Mouse (Mus musculus) CD4-positive, CD25-positive, alpha-beta regulatory T cell, adult 2 months (primary cell): Measurements from ENCODE around the gene Ctnnbip1.
A peak's percentile ranks its signal among the peaks of the same experiment; 100 is the strongest.
"Not testable (repeated sequence)": the region's sequence is repeated elsewhere in the genome, so short reads cannot be mapped to it uniquely, and the experiment has no call there.

Experiments
- DNase-seq: peaks from one replicate; pipeline ENCODE4 v3.0.0-alpha.2; 2012; ENCODE audit warnings: low read depth, low spot score

Gene Ctnnbip1

GRCm38 (mm10) chr4:149586783-149587595 is 69.0 kb downstream of the Ctnnbip1 start:
- DNase-seq: peak; percentile 24

- DNase-seq: no peak
Measured at GRCm38 (mm10) chr4:149587596-149588168, 69.6 kb downstream of the Ctnnbip1 start.

GRCm38 (mm10) chr4:149590200-149590599 is 72.2 kb downstream of the Ctnnbip1 start:
- DNase-seq: peak; percentile 20

- DNase-seq: no peak
Measured at GRCm38 (mm10) chr4:149591486-149591885, 73.5 kb downstream of the Ctnnbip1 start.

- no peak for DNase-seq
Measured at GRCm38 (mm10) chr4:149594913-149595581, 77.0 kb downstream of the Ctnnbip1 start.

- DNase-seq: no peak
Measured at GRCm38 (mm10) chr4:149597641-149598208, 79.7 kb downstream of the Ctnnbip1 start.

- no peak for DNase-seq
Measured at GRCm38 (mm10) chr4:149599549-149599948, 81.5 kb downstream of the Ctnnbip1 start.

GRCm38 (mm10) chr4:149600130-149600529 is 82.1 kb downstream of the Ctnnbip1 start:
- DNase-seq: no peak

- DNase-seq: no peak
Measured at GRCm38 (mm10) chr4:149601484-149601883, 83.4 kb downstream of the Ctnnbip1 start.

GRCm38 (mm10) chr4:149602236-149602635 is 84.2 kb downstream of the Ctnnbip1 start:
- DNase-seq: no peak

GRCm38 (mm10) chr4:149603860-149604259 is 85.8 kb downstream of the Ctnnbip1 start:
- no peak for DNase-seq

GRCm38 (mm10) chr4:149604518-149604917 is 86.5 kb downstream of the Ctnnbip1 start:
- DNase-seq: peak; percentile 21

- DNase-seq: no peak
Measured at GRCm38 (mm10) chr4:149606056-149606455, 88.0 kb downstream of the Ctnnbip1 start.

- DNase-seq: no peak
Measured at GRCm38 (mm10) chr4:149606766-149607358, 88.8 kb downstream of the Ctnnbip1 start.

- DNase-seq: no peak
Measured at GRCm38 (mm10) chr4:149607591-149608308, 89.7 kb downstream of the Ctnnbip1 start.

GRCm38 (mm10) chr4:149608309-149608638 is 90.2 kb downstream of the Ctnnbip1 start:
- DNase-seq: no peak

- DNase-seq: no peak
Measured at GRCm38 (mm10) chr4:149609256-149610025, 91.4 kb downstream of the Ctnnbip1 start.

- peak; percentile 75 for DNase-seq
Measured at GRCm38 (mm10) chr4:149611376-149612044, 93.5 kb downstream of the Ctnnbip1 start.

- not testable (repeated sequence) for DNase-seq
Measured at GRCm38 (mm10) chr4:149613497-149613896, 95.5 kb downstream of the Ctnnbip1 start.

GRCm38 (mm10) chr4:149614869-149615268 is 96.8 kb downstream of the Ctnnbip1 start:
- peak; percentile 18 for DNase-seq
